ENCODE assay signal across 7 mouse cellular contexts in the genomic region with DNA sequence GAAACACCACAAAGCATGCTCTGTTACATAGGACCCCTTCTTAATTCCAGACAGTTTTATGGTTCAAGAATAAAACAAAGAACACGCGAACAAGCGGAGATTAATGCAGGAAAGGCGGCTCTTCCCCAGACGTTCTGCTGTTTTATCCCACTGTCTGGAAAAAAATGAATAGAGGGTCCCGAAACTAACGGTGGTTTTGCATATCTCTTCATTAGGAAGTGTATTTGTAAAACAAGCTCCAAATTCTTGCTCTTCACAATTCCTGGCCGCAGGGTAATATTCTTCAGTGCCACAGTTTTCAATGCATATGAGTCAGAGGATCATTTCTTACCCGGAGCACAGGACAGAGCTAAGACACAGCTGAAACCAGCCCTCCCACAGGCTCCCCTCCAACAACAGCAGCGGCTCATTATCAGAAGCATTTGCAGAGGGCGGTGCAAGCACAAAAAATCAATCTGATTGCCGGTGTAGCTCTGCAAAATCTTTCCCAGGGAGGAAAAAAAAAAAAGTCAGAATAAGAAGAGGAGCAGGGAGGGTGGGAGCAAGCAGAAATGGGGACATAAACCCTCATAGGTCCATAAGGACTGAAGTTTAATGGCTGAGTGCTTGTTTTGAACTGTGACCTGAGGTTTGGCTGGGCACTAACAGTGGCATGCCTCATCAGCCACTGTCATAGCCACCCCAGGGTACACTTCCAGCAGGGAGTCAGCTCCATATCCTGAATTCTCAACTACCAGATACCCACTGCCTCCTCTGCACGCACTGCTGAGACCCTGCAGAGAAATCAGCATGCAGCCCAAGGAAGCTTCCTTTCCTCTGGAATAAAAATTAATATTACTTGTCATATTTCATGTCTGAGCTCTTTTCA.
DNase-seq lines count a peak whose midpoint lies in the region; ATAC-seq lines count a peak whose summit lies in the region.

No protein-coding gene starts in this region.

- H3K27me3 ChIP-seq in forebrain, embryonic 11.5 days (ENCODE audit: control insufficient read depth, insufficient read depth, low read length), result no peaks in the 10 kb centered on the region

- intact Hi-C loops in left cerebral cortex, postnatal 10 days (cut with DNase I), result loop anchor here (5.0 to 10.0 kb wide), 4 partner anchors 223 to 1124 kb away; no protein-coding TSS in a partner anchor

- peak; percentile 19 for DNase-seq in left cerebral cortex, adult 11 months (ENCODE audit: low spot score)
- DNase-seq in left cerebral cortex, postnatal 10 days (ENCODE audit: extremely low spot score in 1 of 2, low spot score in 2 of 2), result no peak
- peak; percentile 54 for DNase-seq in forebrain, embryonic 11.5 days (ENCODE audit: low spot score)
- DNase-seq in layer of hippocampus, postnatal 10 days (ENCODE audit: low spot score in 2 of 2), result peak; percentile 26 to 48
- DNase-seq in retina, embryonic 14.5 days (ENCODE audit: low spot score), result peak; percentile 48
- DNase-seq in ovary, postnatal 10 days (ENCODE audit: low spot score), result no peak
- no peak for DNase-seq in yolk sac, embryonic 10.5 days (ENCODE audit: low spot score)

- no peak overlapping the region for H3K4me3 ChIP-seq in forebrain, embryonic 11.5 days (ENCODE audit: low read depth, low read length)

- no peaks in the 10 kb centered on the region for H3K9me3 ChIP-seq in forebrain, embryonic 11.5 days (ENCODE audit: control insufficient read depth, low read length)

- peaks cover 5% of the 10 kb centered on the region for H3K4me1 ChIP-seq in forebrain, embryonic 11.5 days (replicated peaks; ENCODE audit: control insufficient read depth, insufficient read depth, low read length)

- H3K4me2 ChIP-seq in forebrain, embryonic 11.5 days (ENCODE audit: low read depth, low read length, severe bottlenecking), result peak overlapping the region; percentile 21

- peak overlapping the region; percentile 54 for H3K27ac ChIP-seq in forebrain, embryonic 11.5 days (ENCODE audit: low read depth, low read length)

- peak; percentile 74 for ATAC-seq in forebrain, embryonic 11.5 days (replicated peaks; ENCODE audit: low FRiP score)

- 14% methylated on average over 13 of the region's 13 CpGs for WGBS in forebrain, embryonic 11.5 days

- H3K36me3 ChIP-seq in forebrain, embryonic 11.5 days (ENCODE audit: control insufficient read depth, insufficient read depth, low read length), result no peaks in the 10 kb centered on the region

- no peak overlapping the region; the same call in 1 of the 2 replicates for H3K9ac ChIP-seq in forebrain, embryonic 11.5 days (ENCODE audit: low read length)

Comparison
In these comparisons a context has a peak if more than half of its experiments do, and no peak if none do; other contexts are left out.
1. DNase-seq: peak in left cerebral cortex, adult 11 months (single experiment), forebrain, embryonic 11.5 days (single experiment), layer of hippocampus, postnatal 10 days (2 of 2) and retina, embryonic 14.5 days (single experiment); none in left cerebral cortex, postnatal 10 days (0 of 2), ovary, postnatal 10 days (single experiment) and yolk sac, embryonic 10.5 days (single experiment).